Mouse (Mus musculus) myocyte (in vitro differentiated cells): ENCODE measurements around the gene Fmr1. TPM values are rescaled to one million over a fixed set of nuclear protein-coding genes. Genes with fewer than 3 reads are reported as not detected.
"Not testable (repeated sequence)": the region's sequence is repeated elsewhere in the genome, so short reads cannot be mapped to it uniquely, and the experiment has no call there.

Source experiments
- H3K27me3 ChIP-seq: one replicate; pipeline ENCODE4 v1.6.1; 2011; ENCODE audit not compliant: control insufficient read depth, insufficient read depth, insufficient read length
- H3K36me3 ChIP-seq: one replicate; pipeline ENCODE4 v1.6.1; 2011; ENCODE audit not compliant: control insufficient read depth, insufficient read depth
- H3K4me2 ChIP-seq: one replicate; pipeline ENCODE4 v1.6.1; 2011; ENCODE audit warnings: low read depth, control low read depth
- H3K4me3 ChIP-seq: one replicate; pipeline ENCODE4 v1.5.1; 2011; ENCODE audit warnings: mild to moderate bottlenecking, control low read depth, moderate library complexity
- H3K79me2 ChIP-seq: one replicate; pipeline ENCODE4 v1.6.1; 2011; ENCODE audit not compliant: control insufficient read depth, insufficient read depth
- H3ac ChIP-seq: one replicate; pipeline ENCODE4 v1.6.1; 2011; ENCODE audit not compliant: control insufficient read depth, insufficient read length
- CEBPB ChIP-seq: IDR thresholded peaks from 2 replicates; pipeline ENCODE4 v1.6.1; 2011; ENCODE audit warnings: mild to moderate bottlenecking, moderate library complexity; ENCODE audit not compliant: poor library complexity, insufficient read depth, severe bottlenecking
- E2F4 ChIP-seq: IDR thresholded peaks from one replicate; pipeline ENCODE4 v1.6.1; 2011; ENCODE audit warnings: mild to moderate bottlenecking, control low read depth, moderate library complexity; ENCODE audit not compliant: insufficient read depth
- MAX ChIP-seq: IDR thresholded peaks from one replicate; pipeline ENCODE4 v1.6.1; 2011; ENCODE audit warnings: low read depth, mild to moderate bottlenecking, control low read depth
- MYOD1 ChIP-seq, 3 experiments: IDR thresholded peaks; one replicate each; pipeline ENCODE4 v1.6.1; 2011; ENCODE audit warnings: control low read depth in 2 of 3, low read depth in 2 of 3, mild to moderate bottlenecking in 2 of 3, moderate library complexity in 1 of 3; ENCODE audit not compliant: insufficient read length in 2 of 3, control insufficient read depth in 1 of 3
- MYOG ChIP-seq, 3 experiments: IDR thresholded peaks; one replicate each; pipeline ENCODE4 v1.6.1; 2011; ENCODE audit warnings: control low read depth in 2 of 3, low read depth in 2 of 3, mild to moderate bottlenecking in 2 of 3; ENCODE audit not compliant: insufficient read length in 2 of 3, control insufficient read depth in 1 of 3, insufficient read depth in 1 of 3
- POLR2A ChIP-seq: IDR thresholded peaks from one replicate; pipeline ENCODE4 v1.6.1; 2011; ENCODE audit warnings: low read depth, mild to moderate bottlenecking, control low read depth, moderate library complexity; ENCODE audit not compliant: insufficient read length
- POLR2AphosphoS2 ChIP-seq: IDR thresholded peaks from one replicate; pipeline ENCODE4 v1.6.1; 2011; ENCODE audit warnings: low read depth, control low read depth; ENCODE audit not compliant: insufficient read length
- REST ChIP-seq: IDR thresholded peaks from one replicate; pipeline ENCODE4 v1.6.1; 2011; ENCODE audit warnings: mild to moderate bottlenecking, control low read depth, moderate library complexity; ENCODE audit not compliant: insufficient read depth, insufficient read length
- SRF ChIP-seq: IDR thresholded peaks from one replicate; pipeline ENCODE4 v1.6.1; 2011; ENCODE audit warnings: low read depth; ENCODE audit not compliant: control insufficient read depth, insufficient read length
- TCF12 ChIP-seq: IDR thresholded peaks from one replicate; pipeline ENCODE4 v1.6.1; 2011; ENCODE audit warnings: mild to moderate bottlenecking, control low read depth; ENCODE audit not compliant: poor library complexity, insufficient read depth, severe bottlenecking
- TCF3 ChIP-seq: IDR thresholded peaks from one replicate; pipeline ENCODE4 v1.6.1; 2011; ENCODE audit warnings: low read depth, control low read depth; ENCODE audit not compliant: insufficient read length
- USF1 ChIP-seq: IDR thresholded peaks from one replicate; pipeline ENCODE4 v1.6.1; 2011; ENCODE audit warnings: low read depth, mild to moderate bottlenecking, control low read depth, moderate library complexity
- polyA plus RNA-seq: library from polyadenylated mRNA; unstranded; fragments of >200 nt; fragmentation: generic; extraction: Trizol; gene quantifications from one replicate; pipeline ENCODE4 v1.2.1, GENCODE M21; 2012; ENCODE audit warnings: missing spikeins

Fmr1 gene
- polyA plus RNA-seq, 1 experiment: 7.9 TPM

DNA sequence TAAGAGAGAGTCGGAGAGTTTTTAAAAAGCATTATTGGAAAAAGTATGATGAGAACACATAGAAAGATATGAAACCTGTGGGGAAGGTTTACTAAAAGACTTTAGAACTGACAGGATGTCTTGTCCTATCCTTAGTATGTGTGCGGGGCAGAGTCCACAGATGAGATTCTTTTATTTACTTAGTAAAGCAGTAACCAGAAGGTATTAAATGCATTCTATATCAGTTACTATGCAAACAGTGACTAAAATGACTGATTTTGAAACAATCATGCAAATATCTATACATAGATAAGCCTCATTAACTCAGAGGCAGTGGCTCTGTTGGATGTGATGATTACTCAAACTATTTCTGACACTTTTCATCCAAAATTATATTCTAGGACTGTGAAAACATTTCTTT lies 6.4 kb downstream of the Fmr1 start:
- Histone ChIP-seq H3K36me3 (peaks cover 2% of the 10 kb centered on the region), H3ac (no peak overlapping the region), H3K27me3 (no peaks in the 10 kb centered on the region), H3K4me2 (no peak overlapping the region), H3K4me3 (no peak overlapping the region), H3K79me2 (peaks cover 75% of the 10 kb centered on the region)
- TF ChIP-seq MYOG (IDR thresholded peaks at IDR 0.05; ENCODE audit: control insufficient read depth in 1 of 3, insufficient read depth in 1 of 3, insufficient read length in 2 of 3, low read depth in 2 of 3): no peak
- no peak for TF ChIP-seq TCF3
- no peak for TF ChIP-seq MAX
- TF ChIP-seq POLR2A: no peak
- no peak for TF ChIP-seq REST
- no peak for TF ChIP-seq USF1
- TF ChIP-seq TCF12: no peak
- no peak for TF ChIP-seq E2F4
- no peak for TF ChIP-seq CEBPB
- no peak for TF ChIP-seq POLR2AphosphoS2
- TF ChIP-seq SRF: no peak
- no peak for TF ChIP-seq MYOD1 (IDR thresholded peaks at IDR 0.05; ENCODE audit: control insufficient read depth in 1 of 3, insufficient read length in 2 of 3, low read depth in 2 of 3)

DNA sequence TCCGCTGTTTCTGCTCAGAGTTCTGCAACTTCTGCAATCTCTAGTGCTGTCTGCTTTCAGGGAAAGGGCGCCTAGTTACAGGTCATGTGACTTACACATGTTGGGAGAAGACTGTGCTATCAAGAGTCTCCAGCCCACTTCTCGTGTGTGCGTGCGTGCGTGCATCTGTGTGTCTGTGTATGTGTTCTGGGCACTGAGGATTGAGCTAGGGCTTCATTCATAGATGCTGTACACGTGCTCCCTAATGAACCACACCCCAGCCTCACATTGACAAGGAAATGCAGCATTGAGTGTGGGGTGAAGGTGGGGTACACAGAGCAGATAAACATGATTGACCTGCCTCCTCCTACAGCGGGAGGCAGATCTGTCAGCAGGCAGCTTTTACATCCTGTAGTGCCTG lies 13.6 kb downstream of the Fmr1 start:
- H3K4me2 ChIP-seq, H3ac ChIP-seq, H3K79me2 ChIP-seq, H3K27me3 ChIP-seq, H3K4me3 ChIP-seq: not testable (repeated sequence)
- H3K36me3 ChIP-seq: peaks cover 10% of the 10 kb centered on the region

- no peak overlapping the region for H3K4me3 ChIP-seq
- no peaks in the 10 kb centered on the region for H3K36me3 ChIP-seq
- no peaks in the 10 kb centered on the region for H3K27me3 ChIP-seq
- H3ac ChIP-seq: no peak overlapping the region
- TF ChIP-seq TCF3: no peak
- TF ChIP-seq SRF: no peak
- no peak for TF ChIP-seq MYOD1 (IDR thresholded peaks at IDR 0.05; ENCODE audit: control insufficient read depth in 1 of 3, insufficient read length in 2 of 3, low read depth in 2 of 3)
- no peak for TF ChIP-seq CEBPB
- TF ChIP-seq E2F4: no peak
- no peak for TF ChIP-seq MYOG (IDR thresholded peaks at IDR 0.05; ENCODE audit: control insufficient read depth in 1 of 3, insufficient read depth in 1 of 3, insufficient read length in 2 of 3, low read depth in 2 of 3)
- TF ChIP-seq POLR2AphosphoS2: no peak
- no peak for TF ChIP-seq USF1
- TF ChIP-seq MAX: no peak
- no peak for TF ChIP-seq POLR2A
- no peak for TF ChIP-seq REST
- no peak for TF ChIP-seq TCF12
- H3K79me2 ChIP-seq: no peaks in the 10 kb centered on the region
- no peak overlapping the region for H3K4me2 ChIP-seq
Observed at GRCm38 (mm10) chrX:68736902-68737301, 58.6 kb downstream of the Fmr1 start.

DNA sequence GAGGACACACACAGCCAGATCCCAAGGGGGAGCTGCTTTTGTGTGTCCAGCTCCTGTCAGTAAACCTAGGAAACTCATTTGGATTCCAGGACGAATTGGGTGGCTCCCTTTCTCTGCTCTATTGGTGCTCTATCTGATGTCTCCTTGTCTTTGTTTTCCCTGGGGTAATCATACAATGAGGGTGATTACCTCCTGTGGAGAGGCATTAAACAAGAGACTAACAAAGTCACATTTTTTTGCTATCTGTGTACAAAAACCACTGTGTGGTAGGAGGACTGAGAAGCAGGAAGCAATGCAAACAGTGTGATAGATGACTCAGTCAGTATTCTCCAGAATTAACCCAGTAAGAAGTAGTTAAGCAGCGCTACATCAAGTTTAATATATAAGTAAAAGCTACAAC lies 61.7 kb downstream of the Fmr1 start:
- Histone ChIP-seq H3K79me2 (no peaks in the 10 kb centered on the region), H3K36me3 (no peaks in the 10 kb centered on the region), H3ac (no peak overlapping the region), H3K4me3 (no peak overlapping the region), H3K4me2 (no peak overlapping the region), H3K27me3 (no peaks in the 10 kb centered on the region)
- no peak for TF ChIP-seq CEBPB
- TF ChIP-seq E2F4: no peak

DNA sequence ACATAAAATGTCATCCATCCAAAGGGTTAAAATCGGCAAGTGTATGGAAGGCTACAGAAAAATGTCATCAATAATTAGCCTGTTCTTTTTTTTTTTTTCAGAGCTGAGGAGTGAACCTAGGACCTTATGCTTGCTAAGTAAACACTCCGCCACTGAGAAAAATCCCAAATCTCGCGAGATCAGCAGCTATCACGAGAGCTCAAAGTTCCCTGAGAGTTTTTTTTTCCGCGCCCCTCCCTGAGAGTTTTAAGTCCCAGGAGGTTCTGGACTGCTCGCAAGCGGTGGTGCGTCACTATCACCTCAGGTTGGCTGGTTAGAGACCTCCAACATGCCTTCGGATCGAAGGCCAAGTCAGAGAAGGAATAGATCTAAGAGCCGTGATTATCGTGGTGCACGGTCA lies 83.3 kb downstream of the Fmr1 start, which contains the start of gene Fmr1nb:
TSS of gene Fmr1nb (plus strand) at position 234 of the 400 bp plus-strand sequence.
- Histone ChIP-seq H3K4me3 (no peak within 1 kb of the TSS), H3K4me2 (no peak within 1 kb of the TSS), H3K36me3 (no peaks in the 10 kb centered on the region), H3ac (no peak within 1 kb of the TSS), H3K27me3 (no peaks in the 10 kb centered on the region), H3K79me2 (no peaks in the 10 kb centered on the region)
- TF ChIP-seq POLR2AphosphoS2 (no peak), MYOD1 (IDR thresholded peaks at IDR 0.05; ENCODE audit: control insufficient read depth in 1 of 3, insufficient read length in 2 of 3, low read depth in 2 of 3) (no peak), MYOG (IDR thresholded peaks at IDR 0.05; ENCODE audit: control insufficient read depth in 1 of 3, insufficient read depth in 1 of 3, insufficient read length in 2 of 3, low read depth in 2 of 3) (no peak), POLR2A (no peak), SRF (no peak), TCF3 (no peak), TCF12 (no peak), USF1 (no peak), E2F4 (no peak), CEBPB (no peak)

Other genes with a start within 250 kb of the Fmr1 start
- gene Fmr1nb, start 83.3 kb downstream of the Fmr1 start, polyA plus RNA-seq: not detected
- 0.43 TPM for gene Gm14698, start 142.6 kb downstream of the Fmr1 start, polyA plus RNA-seq
- not detected for gene Gm6812, start 214.5 kb downstream of the Fmr1 start, polyA plus RNA-seq